Mouse (Mus musculus) hindbrain, postnatal 0 days (tissue): ENCODE results near the gene Cfap61. TPM values are rescaled to one million over a fixed set of nuclear protein-coding genes. Genes with fewer than 3 reads are reported as not detected.
"Not testable (repeated sequence)": the region's sequence is repeated elsewhere in the genome, so short reads cannot be mapped to it uniquely, and the experiment has no call there.

ENCODE experiments used
- ATAC-seq: fragments of 200-750 bp; cut with Nextera tagmentation; 2 replicates; pipeline ENCODE4 v1.8.0; 2017; ENCODE audit warnings: mild to moderate bottlenecking, moderate TSS enrichment, moderate library complexity
- DNase-seq: peaks from one replicate; pipeline ENCODE4 v3.0.0-alpha.2; 2015; ENCODE audit warnings: low spot score
- H3K27ac ChIP-seq: fragments of 300-500 bp; sonication (generic); 2 replicates; pipeline ENCODE4 v1.5.1; 2014; ENCODE audit warnings: mild to moderate bottlenecking
- H3K27me3 ChIP-seq: fragments of 300-500 bp; sonication (generic); 2 replicates; pipeline ENCODE4 v1.6.1; 2014; ENCODE audit warnings: low read length, mixed read lengths; ENCODE audit not compliant: insufficient read depth
- H3K36me3 ChIP-seq: fragments of 300-500 bp; sonication (generic); 2 replicates; pipeline ENCODE4 v1.6.1; 2014; ENCODE audit warnings: low read length, mixed read lengths; ENCODE audit not compliant: insufficient read depth
- H3K4me1 ChIP-seq: fragments of 300-500 bp; sonication (generic); 2 replicates; pipeline ENCODE4 v1.6.1; 2014; ENCODE audit warnings: antibody characterized with exemption, low read length, mixed read lengths; ENCODE audit not compliant: insufficient read depth
- H3K4me2 ChIP-seq: fragments of 300-500 bp; sonication (generic); 2 replicates; pipeline ENCODE4 v1.6.1; 2014; ENCODE audit warnings: low read depth, mild to moderate bottlenecking, low read length, moderate library complexity, mixed read lengths
- H3K4me3 ChIP-seq: fragments of 300-500 bp; sonication (generic); 2 replicates; pipeline ENCODE4 v1.5.1; 2014; ENCODE audit warnings: low read length
- H3K9ac ChIP-seq: fragments of 300-500 bp; sonication (generic); replicated peaks from 2 replicates; pipeline ENCODE4 v1.6.1; 2014; ENCODE audit warnings: mild to moderate bottlenecking, low read length, moderate library complexity, mixed read lengths
- H3K9me3 ChIP-seq: fragments of 300-500 bp; sonication (generic); 2 replicates; pipeline ENCODE4 v1.6.1; 2016; ENCODE audit warnings: low read length, mixed read lengths
- CTCF ChIP-seq: IDR thresholded peaks from 2 replicates; pipeline ENCODE4 v1.5.1; 2016; ENCODE audit warnings: antibody characterized with exemption, control low read depth, low read depth
- WGBS: fragments of 180-500 bp; shearing (Covaris S2); extraction: QIAGEN DNeasy Blood & Tissue Kit; methylation state at CpG from one replicate; pipeline ENCODE4 v1.1.7; 2014; 5-methylcytosine and 5-hydroxymethylcytosine counted together
- polyA plus RNA-seq: library from polyadenylated mRNA; unstranded; fragments of >200 nt; fragmentation: Nextera tagmentation; extraction: Ambion mirVana; gene quantifications from 2 replicates; pipeline ENCODE4 v1.2.1, GENCODE M21; 2015
- total RNA-seq: library from RNA; depleted of rRNA; stranded (reverse); fragments of >200 nt; gene quantifications from 2 replicates; pipeline ENCODE4 v1.2.3, GENCODE M21; 2014

The Cfap61 gene
- total and polyA plus RNA-seq, 2 experiments from 2014 or later = 3.7 to 4.1 TPM

DNA sequence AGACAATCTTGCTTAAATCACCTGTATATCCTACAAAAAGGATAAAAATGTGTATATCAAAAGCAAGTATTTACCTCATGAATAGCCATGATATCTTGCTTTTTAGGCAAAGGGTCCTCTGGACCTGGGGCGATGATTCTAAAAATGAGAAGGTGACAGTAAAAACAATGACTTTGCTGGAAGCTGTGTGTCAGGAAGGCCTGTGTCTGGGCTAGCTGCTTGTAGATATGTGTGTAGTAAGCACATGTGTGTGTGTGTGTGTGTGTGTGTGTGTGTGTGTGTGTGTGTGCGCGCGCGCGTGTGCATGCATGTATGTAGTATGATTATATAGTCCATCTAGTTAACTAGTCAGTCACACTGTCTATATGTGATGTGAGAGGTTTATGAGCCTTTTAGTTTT, 40.8 kb upstream of the Cfap61 start:
- Histone ChIP-seq H3K36me3 (no peaks in the 10 kb centered on the region), H3K9me3 (no peaks in the 10 kb centered on the region), H3K27ac (no peak overlapping the region), H3K4me2 (no peak overlapping the region), H3K9ac (no peak overlapping the region), H3K4me1 (no peaks in the 10 kb centered on the region), H3K27me3 (no peaks in the 10 kb centered on the region), H3K4me3 (no peak overlapping the region)
- no peak for ATAC-seq
- WGBS = 99% methylated on average over 6 of the region's 6 CpGs
- TF ChIP-seq CTCF = no peak
- no peak for DNase-seq

- Histone ChIP-seq H3K9ac (no peak overlapping the region), H3K4me3 (no peak overlapping the region), H3K27me3 (no peaks in the 10 kb centered on the region), H3K9me3 (no peaks in the 10 kb centered on the region), H3K4me1 (no peaks in the 10 kb centered on the region), H3K27ac (no peak overlapping the region), H3K4me2 (no peak overlapping the region), H3K36me3 (no peaks in the 10 kb centered on the region)
- 72% methylated on average over 9 of the region's 9 CpGs for WGBS
- no peak for ATAC-seq
- DNase-seq = no peak
- no peak for TF ChIP-seq CTCF
Observed at GRCm38 (mm10) chr2:145898106-145898505, 36.5 kb upstream of the Cfap61 start.

DNA sequence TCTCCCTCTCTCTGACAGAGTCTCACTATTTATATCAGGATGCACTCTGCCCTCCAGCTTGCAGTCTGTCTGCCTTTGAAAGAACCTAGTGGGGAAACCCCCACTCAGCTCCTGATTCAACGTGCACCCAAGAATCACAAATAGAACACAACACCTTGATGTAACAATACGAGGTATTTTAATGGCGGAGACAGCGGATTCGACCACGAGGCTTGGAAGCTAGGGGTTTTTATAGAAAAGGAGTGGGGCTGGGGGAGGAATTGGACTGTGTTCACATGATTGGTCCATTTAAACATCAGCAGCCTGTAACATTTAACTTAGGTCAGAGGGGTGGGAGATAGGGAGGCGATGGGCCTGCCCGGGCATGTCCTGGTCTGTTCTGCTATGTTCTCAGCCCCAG, 34.3 kb upstream of the Cfap61 start:
- H3K4me2 ChIP-seq, H3K27me3 ChIP-seq, H3K36me3 ChIP-seq, H3K4me1 ChIP-seq, H3K9ac ChIP-seq, ATAC-seq, H3K4me3 ChIP-seq, H3K27ac ChIP-seq, DNase-seq, H3K9me3 ChIP-seq: not testable (repeated sequence)
- 76% methylated on average over 7 of the region's 8 CpGs for WGBS

DNA sequence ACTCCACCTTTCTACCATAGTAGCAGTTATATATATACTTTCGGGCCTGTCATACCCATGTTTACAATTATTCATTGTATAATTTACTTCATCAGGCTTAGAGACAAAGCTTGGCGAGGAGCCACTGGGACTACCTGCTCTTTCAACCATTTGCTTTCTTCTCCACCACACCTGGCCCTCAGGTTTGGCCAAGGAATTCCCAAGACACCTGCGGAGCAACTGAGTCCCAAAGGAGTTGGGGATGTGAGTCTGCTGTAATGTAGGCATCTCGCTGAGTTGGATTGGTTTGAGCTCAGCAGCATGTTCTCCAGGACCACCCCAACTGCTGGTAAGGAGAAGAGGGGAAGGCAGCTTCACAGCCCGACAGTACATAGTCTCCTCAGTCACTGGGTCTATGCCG, 32.7 kb upstream of the Cfap61 start, which contains the start of gene Naa20:
Gene Naa20 (plus strand): TSS at position 239 of the 400 bp plus-strand sequence.
- H3K4me3 ChIP-seq = peak within 1 kb of the TSS; percentile 97
- TF ChIP-seq CTCF = no peak
- WGBS = 87% methylated on average over 6 of the region's 6 CpGs
- H3K27ac ChIP-seq = no peak within 1 kb of the TSS
- no peaks in the 10 kb centered on the region for H3K9me3 ChIP-seq
- no peaks in the 10 kb centered on the region for H3K27me3 ChIP-seq
- peak within 1 kb of the TSS; percentile 70 for H3K4me2 ChIP-seq
- DNase-seq = no peak
- no peak within 1 kb of the TSS for H3K9ac ChIP-seq
- no peaks in the 10 kb centered on the region for H3K36me3 ChIP-seq
- H3K4me1 ChIP-seq = peaks cover 9% of the 10 kb centered on the region
- ATAC-seq = no peak

DNA sequence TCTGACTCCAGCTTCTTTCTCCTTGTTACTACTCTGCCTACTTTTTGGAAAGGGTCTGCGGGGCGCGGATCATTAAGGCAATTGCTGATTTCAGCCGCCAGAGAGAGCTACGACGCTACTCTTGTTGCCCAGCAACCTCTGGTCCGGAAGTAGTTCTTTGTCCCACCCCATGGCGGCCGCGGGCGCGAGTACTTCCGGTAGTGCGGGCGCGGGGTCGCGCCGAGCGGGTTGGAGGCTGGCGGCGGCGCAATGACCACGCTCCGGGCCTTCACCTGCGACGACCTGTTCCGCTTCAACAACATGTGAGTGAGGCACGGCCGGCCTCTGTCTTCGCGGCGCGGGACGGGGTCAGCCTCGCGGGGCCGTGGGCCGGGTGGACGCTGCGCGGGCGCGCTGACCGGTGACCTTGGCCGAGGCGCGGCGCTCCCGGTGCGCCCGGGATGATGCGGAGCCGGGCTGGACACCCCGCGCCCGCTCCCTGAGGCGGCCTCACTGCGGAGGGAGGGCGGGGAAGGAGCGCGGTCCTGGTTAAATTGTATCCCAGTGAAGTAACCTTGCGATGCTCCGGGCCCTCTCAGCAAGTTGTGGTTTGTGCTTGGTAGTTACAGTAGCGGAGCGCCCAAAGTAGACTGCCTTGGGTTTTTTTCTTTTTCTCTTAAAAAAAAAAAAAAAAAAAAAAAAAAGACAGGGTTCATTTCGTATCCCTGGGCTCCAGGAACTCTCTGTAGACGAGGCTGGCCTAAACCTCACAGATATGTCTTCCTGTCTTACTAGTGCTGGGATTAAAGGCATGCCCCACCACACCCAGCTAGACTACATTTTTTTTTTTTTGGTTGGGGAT, 31.3 kb upstream of the Cfap61 start:
- ATAC-seq = peak; percentile 97
- H3K9ac ChIP-seq = peak overlapping the region; percentile 86
- H3K4me1 ChIP-seq = peaks cover 9% of the 10 kb centered on the region
- peak; percentile 96 for DNase-seq
- H3K4me2 ChIP-seq = peak overlapping the region; percentile 70
- peak overlapping the region; percentile 97 for H3K4me3 ChIP-seq
- TF ChIP-seq CTCF = peak; percentile 72
- no peaks in the 10 kb centered on the region for H3K9me3 ChIP-seq
- H3K36me3 ChIP-seq = no peaks in the 10 kb centered on the region
- H3K27me3 ChIP-seq = no peaks in the 10 kb centered on the region
- WGBS = under 1% methylated on average over 68 of the region's 68 CpGs
- H3K27ac ChIP-seq = peak overlapping the region; percentile 86; the same call in 1 of the 2 replicates

GRCm38 (mm10) chr2:145903983-145904616, 30.5 kb upstream of the Cfap61 start:
- 38% methylated on average over 12 of the region's 12 CpGs for WGBS
- H3K4me2 ChIP-seq = peak overlapping the region; percentile 70
- DNase-seq = no peak
- no peaks in the 10 kb centered on the region for H3K9me3 ChIP-seq
- TF ChIP-seq CTCF = no peak
- ATAC-seq = no peak
- peak overlapping the region; percentile 97 for H3K4me3 ChIP-seq
- H3K4me1 ChIP-seq = peaks cover 9% of the 10 kb centered on the region
- peaks cover 5% of the 10 kb centered on the region for H3K36me3 ChIP-seq
- H3K27me3 ChIP-seq = no peaks in the 10 kb centered on the region
- H3K27ac ChIP-seq = no peak overlapping the region
- peak overlapping the region; percentile 86 for H3K9ac ChIP-seq
